Mouse (Mus musculus) lung, postnatal 36 days (tissue): ENCODE results near the gene Trpm3.
A peak's percentile ranks its signal among the peaks of the same experiment; 100 is the strongest.

Source experiments
- DNase-seq: peaks from one replicate; pipeline ENCODE4 v3.0.0; 2022; ENCODE audit warnings: mixed read lengths

The Trpm3 gene

GRCm38 (mm10) chr19:22656466-22657215, 517.8 kb downstream of the Trpm3 start:
- DNase-seq: no peak

- no peak for DNase-seq
These were observed 518.4 kb downstream of the Trpm3 start for GRCm38 (mm10) chr19:22657251-22657650.

- no peak for DNase-seq
These were observed 526.6 kb downstream of the Trpm3 start for GRCm38 (mm10) chr19:22665401-22665800.

- peak; percentile 30 for DNase-seq
These were observed 531.4 kb downstream of the Trpm3 start for GRCm38 (mm10) chr19:22670222-22670621.

- DNase-seq: no peak
These were observed 534.0 kb downstream of the Trpm3 start for GRCm38 (mm10) chr19:22672892-22673291.

- DNase-seq: no peak
These were observed 537.4 kb downstream of the Trpm3 start for GRCm38 (mm10) chr19:22676206-22676605.

- no peak for DNase-seq
These were observed 543.4 kb downstream of the Trpm3 start for GRCm38 (mm10) chr19:22682238-22682637.

- no peak for DNase-seq
These were observed 553.1 kb downstream of the Trpm3 start for GRCm38 (mm10) chr19:22691995-22692394.

- DNase-seq: no peak
These were observed 553.7 kb downstream of the Trpm3 start for GRCm38 (mm10) chr19:22692553-22692952.

GRCm38 (mm10) chr19:22692956-22693355, 554.1 kb downstream of the Trpm3 start:
- no peak for DNase-seq

GRCm38 (mm10) chr19:22695423-22695822, 556.6 kb downstream of the Trpm3 start:
- DNase-seq: no peak

GRCm38 (mm10) chr19:22698737-22699136, 559.9 kb downstream of the Trpm3 start:
- no peak for DNase-seq

- DNase-seq: peak; percentile 9
These were observed 562.2 kb downstream of the Trpm3 start for GRCm38 (mm10) chr19:22700871-22701651.

- DNase-seq: peak; percentile 5
These were observed 565.0 kb downstream of the Trpm3 start for GRCm38 (mm10) chr19:22703876-22704275.

- DNase-seq: no peak
These were observed 566.6 kb downstream of the Trpm3 start for GRCm38 (mm10) chr19:22705414-22705813.

- no peak for DNase-seq
These were observed 580.2 kb downstream of the Trpm3 start for GRCm38 (mm10) chr19:22719027-22719426.

GRCm38 (mm10) chr19:22729846-22730245, 591.0 kb downstream of the Trpm3 start:
- no peak for DNase-seq

- DNase-seq: no peak
These were observed 592.1 kb downstream of the Trpm3 start for GRCm38 (mm10) chr19:22730971-22731370.

GRCm38 (mm10) chr19:22736870-22737269, 598.0 kb downstream of the Trpm3 start:
- no peak for DNase-seq

GRCm38 (mm10) chr19:22739240-22739639, 600.4 kb downstream of the Trpm3 start:
- DNase-seq: no peak

GRCm38 (mm10) chr19:22753311-22753809, 614.5 kb downstream of the Trpm3 start:
- peak; percentile 16 for DNase-seq

GRCm38 (mm10) chr19:22754071-22754470, 615.2 kb downstream of the Trpm3 start:
- DNase-seq: no peak

GRCm38 (mm10) chr19:22754498-22754897, 615.7 kb downstream of the Trpm3 start:
- DNase-seq: no peak

- no peak for DNase-seq
These were observed 619.6 kb downstream of the Trpm3 start for GRCm38 (mm10) chr19:22758496-22758895.
